Mouse (Mus musculus) intestine, embryonic 14.5 days (tissue): Measurements from ENCODE around the gene Fry. TPM values are rescaled to one million over a fixed set of nuclear protein-coding genes. Genes with fewer than 3 reads are reported as not detected.
A peak's percentile ranks its signal among the peaks of the same experiment; 100 is the strongest.

Experiments used
- ATAC-seq: fragments of 200-750 bp; cut with Nextera tagmentation; replicated peaks from 2 replicates; pipeline ENCODE4 v1.8.0; 2017; ENCODE audit warnings: low read depth, moderate number of reproducible peaks, moderate TSS enrichment, moderate library complexity; ENCODE audit not compliant: low FRiP score, low TSS enrichment
- DNase-seq: peaks from one replicate; pipeline ENCODE4 v3.0.0-alpha.2; 2018; ENCODE audit warnings: low spot score
- H3K27ac ChIP-seq: fragments of 300-500 bp; sonication (generic); 2 replicates; pipeline ENCODE4 v1.5.1; 2014; ENCODE audit warnings: low read depth, mild to moderate bottlenecking, control low read depth
- H3K27me3 ChIP-seq: fragments of 300-500 bp; sonication (generic); replicated peaks from 2 replicates; pipeline ENCODE4 v1.6.1; 2014; ENCODE audit warnings: low read length, control low read depth; ENCODE audit not compliant: control insufficient read depth, insufficient read depth
- H3K36me3 ChIP-seq: fragments of 300-500 bp; sonication (generic); 2 replicates; pipeline ENCODE4 v1.6.1; 2014; ENCODE audit warnings: low read length, control low read depth; ENCODE audit not compliant: control insufficient read depth, insufficient read depth
- H3K4me1 ChIP-seq: fragments of 300-500 bp; sonication (generic); replicated peaks from 2 replicates; pipeline ENCODE4 v1.6.1; 2014; ENCODE audit warnings: low read length, control low read depth, mixed read lengths; ENCODE audit not compliant: control insufficient read depth, insufficient read depth
- H3K4me2 ChIP-seq: fragments of 300-500 bp; sonication (generic); 2 replicates; pipeline ENCODE4 v1.6.1; 2014; ENCODE audit warnings: low read length
- H3K4me3 ChIP-seq: fragments of 300-500 bp; sonication (generic); 2 replicates; pipeline ENCODE4 v1.5.1; 2014; ENCODE audit warnings: low read depth, low read length, control low read depth, mixed read lengths
- H3K9ac ChIP-seq: fragments of 300-500 bp; sonication (generic); 2 replicates; pipeline ENCODE4 v1.6.1; 2014; ENCODE audit warnings: mild to moderate bottlenecking, low read length
- H3K9me3 ChIP-seq: fragments of 300-500 bp; sonication (generic); 2 replicates; pipeline ENCODE4 v1.6.1; 2016; ENCODE audit warnings: low read length, control low read depth; ENCODE audit not compliant: control insufficient read depth
- WGBS: fragments of 180-500 bp; shearing (Covaris S2); extraction: QIAGEN DNeasy Blood & Tissue Kit; methylation state at CpG from one replicate; pipeline ENCODE4 v1.1.7; 2014; 5-methylcytosine and 5-hydroxymethylcytosine counted together
- polyA plus RNA-seq: library from polyadenylated mRNA; unstranded; fragments of >200 nt; fragmentation: Nextera tagmentation; extraction: Ambion mirVana; gene quantifications from 2 replicates; pipeline ENCODE4 v1.2.1, GENCODE M21; 2014

Gene Fry
- polyA plus RNA-seq, 1 experiment from 2014 or later: 11.6 TPM

DNA sequence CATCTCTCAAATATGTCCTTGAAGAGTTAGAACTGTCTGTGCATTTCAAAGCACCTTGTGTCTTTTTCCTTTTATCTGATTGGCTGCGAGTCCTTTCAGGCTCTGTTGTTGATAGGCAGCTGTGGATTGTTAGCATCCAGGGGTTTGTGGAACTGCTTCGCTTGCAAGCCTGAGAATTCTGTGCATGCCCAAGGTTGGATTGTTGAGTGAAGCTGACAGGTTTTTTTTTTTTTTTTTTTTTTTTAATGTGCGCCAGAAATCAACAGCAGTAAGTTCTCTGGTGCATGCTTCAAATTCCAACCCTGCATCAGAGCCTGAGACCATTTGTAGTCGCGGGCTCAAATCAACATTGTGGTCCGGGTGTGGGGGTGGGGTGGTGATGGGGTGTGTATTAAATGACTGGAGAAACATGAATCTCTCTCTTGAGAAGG is 78.5 kb downstream of the Fry start:
- Histone ChIP-seq H3K4me2 (peak overlapping the region; percentile 61), H3K27ac (no peak overlapping the region), H3K9me3 (no peaks in the 10 kb centered on the region), H3K36me3 (no peaks in the 10 kb centered on the region), H3K4me1 (peaks cover 11% of the 10 kb centered on the region; the same call in 1 of the 2 replicates), H3K27me3 (no peaks in the 10 kb centered on the region), H3K9ac (no peak overlapping the region), H3K4me3 (peak overlapping the region; percentile 33)
- WGBS: 15% methylated on average over 6 of the region's 6 CpGs
- ATAC-seq (no peak), DNase-seq (no peak)

DNA sequence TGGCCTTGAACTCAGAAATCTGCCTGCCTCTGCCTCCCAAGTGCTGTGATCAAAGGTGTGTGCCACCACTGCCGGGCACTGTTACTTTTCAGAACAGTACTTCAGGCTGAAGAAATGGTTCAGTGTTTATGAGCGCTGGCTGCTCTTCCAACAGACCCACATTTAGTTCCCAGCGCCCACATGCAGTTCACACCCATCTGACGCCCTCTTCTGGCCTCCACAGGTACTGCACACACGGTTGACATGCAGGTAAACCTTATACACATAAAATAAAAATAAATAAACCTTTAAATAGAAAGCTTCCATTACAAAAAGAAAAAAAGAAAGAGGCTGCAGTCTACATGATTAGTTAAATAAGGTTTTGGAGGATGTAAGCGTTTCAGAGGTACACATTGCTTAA is 88.3 kb downstream of the Fry start:
- Histone ChIP-seq H3K9me3 (no peaks in the 10 kb centered on the region), H3K27ac (no peak overlapping the region), H3K36me3 (no peaks in the 10 kb centered on the region), H3K4me1 (no peaks in the 10 kb centered on the region), H3K4me2 (no peak overlapping the region), H3K9ac (no peak overlapping the region), H3K27me3 (no peaks in the 10 kb centered on the region), H3K4me3 (no peak overlapping the region)
- WGBS: 92% methylated on average over 6 of the region's 6 CpGs
- DNase-seq (no peak), ATAC-seq (no peak)

DNA sequence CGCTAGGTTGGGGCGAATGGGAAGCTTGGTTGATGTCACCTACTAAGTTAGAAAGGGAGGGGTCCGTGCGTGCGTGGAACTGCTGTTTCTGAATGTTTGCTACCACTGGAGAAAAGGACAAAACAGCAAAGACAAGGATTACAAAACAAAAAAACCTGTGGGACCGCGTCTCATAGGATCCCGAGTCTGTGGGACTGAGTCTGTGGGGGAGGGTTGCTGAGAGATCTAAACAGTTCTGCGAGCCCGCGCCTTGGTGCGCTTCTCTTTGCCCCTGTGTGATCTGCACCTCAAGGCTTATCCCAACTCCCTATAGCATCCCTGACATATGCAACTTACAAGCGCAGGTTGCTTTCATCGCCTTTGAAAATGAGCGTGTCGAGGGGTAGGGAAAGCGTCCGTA is 89.2 kb downstream of the Fry start:
- Histone ChIP-seq H3K27ac (no peak overlapping the region), H3K36me3 (no peaks in the 10 kb centered on the region), H3K27me3 (no peaks in the 10 kb centered on the region), H3K9me3 (no peaks in the 10 kb centered on the region), H3K9ac (no peak overlapping the region), H3K4me1 (no peaks in the 10 kb centered on the region), H3K4me2 (peak overlapping the region; percentile 40), H3K4me3 (peak overlapping the region; percentile 6; the same call in 1 of the 2 replicates)
- DNase-seq (no peak), ATAC-seq (no peak)
- 28% methylated on average over 18 of the region's 18 CpGs for WGBS

DNA sequence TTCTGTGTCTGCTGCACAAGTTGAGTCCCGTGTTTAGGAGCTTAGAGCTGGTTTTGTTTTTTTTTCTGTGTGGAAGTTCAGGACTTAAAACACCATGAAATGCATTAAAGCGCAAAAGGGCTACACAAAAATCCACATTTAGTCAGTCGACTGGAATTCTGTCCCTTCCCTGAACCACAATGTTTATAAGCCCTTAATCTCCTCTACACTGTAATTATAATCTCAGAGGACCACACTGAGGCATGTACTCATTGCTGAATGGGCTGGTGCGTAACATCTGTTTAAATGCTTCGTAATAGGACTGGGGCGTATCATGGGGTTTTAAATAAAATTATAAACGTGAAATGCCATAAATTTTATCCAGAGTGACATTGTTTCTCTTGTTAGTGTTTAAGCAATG is 89.6 kb downstream of the Fry start:
- no peaks in the 10 kb centered on the region for H3K36me3 ChIP-seq
- peak overlapping the region; percentile 40 for H3K4me2 ChIP-seq
- H3K9me3 ChIP-seq: no peaks in the 10 kb centered on the region
- no peak for DNase-seq
- H3K9ac ChIP-seq: no peak overlapping the region
- H3K4me3 ChIP-seq: peak overlapping the region; percentile 6; the same call in 1 of the 2 replicates
- WGBS: 39% methylated on average over 7 of the region's 7 CpGs
- ATAC-seq: no peak
- no peaks in the 10 kb centered on the region for H3K27me3 ChIP-seq
- no peaks in the 10 kb centered on the region for H3K4me1 ChIP-seq
- H3K27ac ChIP-seq: no peak overlapping the region

DNA sequence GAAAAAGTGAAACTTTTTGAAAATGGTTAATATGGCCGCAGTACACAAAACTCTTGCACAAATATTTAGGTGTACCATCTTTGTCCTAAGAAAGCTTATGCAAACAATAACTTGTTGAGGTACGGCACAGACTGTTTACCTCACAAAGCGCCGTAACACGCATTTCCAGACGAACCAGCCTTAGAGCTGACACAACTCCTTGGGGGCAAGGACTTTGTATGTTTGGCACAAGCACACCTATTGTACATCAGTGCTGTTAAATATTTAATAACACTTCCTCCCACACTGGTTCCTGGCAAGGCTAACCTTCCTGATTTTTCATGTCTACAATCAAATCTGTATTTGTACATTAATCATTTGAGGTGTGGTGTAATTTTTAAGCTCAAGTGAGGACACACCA is 95.6 kb downstream of the Fry start:
- 71% methylated on average over 6 of the region's 6 CpGs for WGBS
- ATAC-seq (no peak), DNase-seq (no peak)
- no peak overlapping the region for H3K4me2 ChIP-seq
- no peaks in the 10 kb centered on the region for H3K27me3 ChIP-seq
- no peak overlapping the region for H3K9ac ChIP-seq
- H3K36me3 ChIP-seq: no peaks in the 10 kb centered on the region
- H3K4me3 ChIP-seq: no peak overlapping the region
- no peaks in the 10 kb centered on the region for H3K9me3 ChIP-seq
- H3K27ac ChIP-seq: no peak overlapping the region
- H3K4me1 ChIP-seq: no peaks in the 10 kb centered on the region

DNA sequence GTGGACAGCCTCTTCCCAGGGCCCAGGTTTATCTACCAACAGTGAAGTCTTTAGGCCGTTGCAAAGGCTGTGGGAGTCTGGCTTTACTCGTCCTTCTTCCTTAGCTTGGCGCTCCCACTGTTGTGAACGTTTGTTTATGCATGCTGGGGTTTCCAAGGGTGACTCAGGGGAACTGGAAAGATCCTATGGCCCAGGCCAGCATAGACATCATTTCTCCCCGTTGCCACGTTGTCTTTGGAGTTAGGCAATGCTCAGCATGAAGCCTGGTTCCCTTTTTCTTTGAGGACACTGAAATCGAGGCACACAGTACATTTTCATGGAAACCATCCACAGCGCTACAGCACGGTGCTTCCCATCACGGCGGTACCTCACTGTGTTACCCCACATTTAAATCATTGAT is 97.6 kb downstream of the Fry start:
- H3K36me3 ChIP-seq: no peaks in the 10 kb centered on the region
- H3K9me3 ChIP-seq: no peaks in the 10 kb centered on the region
- H3K9ac ChIP-seq: no peak overlapping the region
- no peaks in the 10 kb centered on the region for H3K4me1 ChIP-seq
- no peak for DNase-seq
- H3K4me3 ChIP-seq: no peak overlapping the region
- ATAC-seq: no peak
- no peaks in the 10 kb centered on the region for H3K27me3 ChIP-seq
- WGBS: 58% methylated on average over 11 of the region's 11 CpGs
- no peak overlapping the region for H3K4me2 ChIP-seq
- H3K27ac ChIP-seq: no peak overlapping the region

DNA sequence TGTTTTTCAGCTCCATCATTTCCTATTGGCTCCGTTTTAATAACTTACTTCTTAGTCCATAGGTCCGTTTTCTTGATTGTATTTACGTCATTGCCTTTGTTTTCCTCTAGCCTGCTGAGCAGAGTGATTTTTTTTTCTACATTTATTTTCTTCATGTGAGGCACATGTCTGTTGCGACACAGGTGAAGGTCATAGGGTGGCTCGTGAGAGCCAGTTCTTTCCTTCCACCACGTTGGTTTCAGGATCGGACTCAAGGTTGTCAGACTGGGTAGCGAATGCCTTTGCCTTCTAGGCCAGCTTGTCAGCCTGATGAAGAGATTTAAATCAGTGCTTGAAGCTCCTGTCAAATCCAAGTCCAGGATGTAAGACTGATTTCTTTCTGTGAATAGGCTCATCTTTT is 101.0 kb downstream of the Fry start:
- H3K27ac ChIP-seq: no peak overlapping the region
- H3K4me1 ChIP-seq: no peaks in the 10 kb centered on the region
- H3K9ac ChIP-seq: no peak overlapping the region
- H3K36me3 ChIP-seq: no peaks in the 10 kb centered on the region
- 88% methylated on average over 8 of the region's 8 CpGs for WGBS
- no peaks in the 10 kb centered on the region for H3K9me3 ChIP-seq
- DNase-seq (no peak), ATAC-seq (no peak)
- no peaks in the 10 kb centered on the region for H3K27me3 ChIP-seq
- H3K4me2 ChIP-seq: no peak overlapping the region
- no peak overlapping the region for H3K4me3 ChIP-seq

DNA sequence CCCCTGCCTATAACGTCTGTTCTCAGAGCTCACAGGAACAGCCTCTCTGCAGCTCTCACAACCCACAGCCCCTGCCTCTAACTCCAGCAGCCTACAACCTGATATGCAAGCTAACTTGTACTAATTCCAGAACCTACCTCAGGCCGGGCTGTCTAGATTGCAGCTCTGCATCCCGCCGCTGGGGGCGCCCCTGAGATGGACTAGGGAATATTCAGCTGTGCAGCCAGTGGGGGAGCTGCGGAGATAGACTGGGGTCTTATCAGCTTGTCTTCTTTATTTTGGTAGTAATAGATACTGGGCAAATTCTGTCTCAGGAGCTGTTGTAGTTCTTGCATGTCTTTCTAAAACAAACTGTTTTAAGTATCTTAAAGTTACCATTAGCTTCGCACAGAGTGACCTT is 101.9 kb downstream of the Fry start:
- H3K27ac ChIP-seq: no peak overlapping the region
- ATAC-seq (no peak), DNase-seq (no peak)
- H3K4me2 ChIP-seq: no peak overlapping the region
- H3K4me3 ChIP-seq: no peak overlapping the region
- H3K9me3 ChIP-seq: no peaks in the 10 kb centered on the region
- no peaks in the 10 kb centered on the region for H3K4me1 ChIP-seq
- WGBS: 41% methylated on average over 7 of the region's 7 CpGs
- no peak overlapping the region for H3K9ac ChIP-seq
- H3K27me3 ChIP-seq: no peaks in the 10 kb centered on the region
- H3K36me3 ChIP-seq: no peaks in the 10 kb centered on the region

DNA sequence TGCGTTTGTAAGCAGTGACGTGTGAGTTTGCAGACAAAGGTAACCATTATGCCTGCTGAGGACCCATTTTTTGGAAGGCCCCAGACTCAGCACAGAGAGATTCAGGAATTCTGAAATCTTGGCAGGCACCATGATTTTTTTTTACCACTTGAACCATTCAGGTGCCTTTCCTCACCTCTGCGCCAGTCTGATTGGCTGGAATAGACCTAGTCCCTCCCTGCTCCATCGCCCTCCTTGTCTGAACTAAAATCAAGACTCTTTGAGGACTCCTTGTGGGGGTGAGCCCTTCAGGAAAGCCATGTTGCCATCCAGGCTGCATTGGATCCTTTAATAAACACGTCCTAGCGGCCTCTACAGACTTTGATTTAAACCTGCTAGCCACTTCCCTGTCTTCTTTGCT is 103.4 kb downstream of the Fry start:
- DNase-seq (no peak), ATAC-seq (no peak)
- Histone ChIP-seq H3K9me3 (no peaks in the 10 kb centered on the region), H3K27ac (no peak overlapping the region), H3K36me3 (no peaks in the 10 kb centered on the region), H3K4me3 (no peak overlapping the region), H3K9ac (no peak overlapping the region), H3K4me2 (no peak overlapping the region), H3K4me1 (no peaks in the 10 kb centered on the region), H3K27me3 (no peaks in the 10 kb centered on the region)
- WGBS: 85% methylated on average over 6 of the region's 6 CpGs
